Mouse (Mus musculus): ENCODE data around the gene Spo11. TPM values are rescaled to one million over a fixed set of nuclear protein-coding genes. Genes with fewer than 3 reads are reported as not detected.

Gene Spo11
- polyA plus RNA-seq, 2 experiments = 2.5 to 3.2 TPM

GRCm38 (mm10) chr2:173028508-173029031 is 51.1 kb downstream of the Spo11 start:
- no peak for ATAC-seq (ENCODE audit: low FRiP score, low read depth)
- Histone ChIP-seq H3K9me3 (ENCODE audit: control insufficient read depth, low read length) (no peaks in the 10 kb centered on the region), H3K36me3 (ENCODE audit: control insufficient read depth, insufficient read depth, low read length) (peaks cover 50% of the 10 kb centered on the region), H3K4me2 (replicated peaks; ENCODE audit: low read depth, low read length, severe bottlenecking) (no peak overlapping the region), H3K27ac (replicated peaks; ENCODE audit: low read depth, low read length) (no peak overlapping the region), H3K27me3 (ENCODE audit: control insufficient read depth, insufficient read depth, low read length) (no peaks in the 10 kb centered on the region), H3K4me1 (ENCODE audit: control insufficient read depth, insufficient read depth, low read length) (peaks cover 9% of the 10 kb centered on the region), H3K4me3 (replicated peaks; ENCODE audit: low read length) (no peak overlapping the region), H3K9ac (ENCODE audit: low read depth, low read length, severe bottlenecking) (no peak overlapping the region)
- no peak for TF ChIP-seq POLR2A (IDR thresholded peaks at IDR 0.05; ENCODE audit: borderline replicate concordance, extremely low read depth, insufficient read depth, insufficient read length)
- DNase-seq (ENCODE audit: low spot score) = no peak
- WGBS = 79% methylated on average over 3 of the region's 3 CpGs

DNA sequence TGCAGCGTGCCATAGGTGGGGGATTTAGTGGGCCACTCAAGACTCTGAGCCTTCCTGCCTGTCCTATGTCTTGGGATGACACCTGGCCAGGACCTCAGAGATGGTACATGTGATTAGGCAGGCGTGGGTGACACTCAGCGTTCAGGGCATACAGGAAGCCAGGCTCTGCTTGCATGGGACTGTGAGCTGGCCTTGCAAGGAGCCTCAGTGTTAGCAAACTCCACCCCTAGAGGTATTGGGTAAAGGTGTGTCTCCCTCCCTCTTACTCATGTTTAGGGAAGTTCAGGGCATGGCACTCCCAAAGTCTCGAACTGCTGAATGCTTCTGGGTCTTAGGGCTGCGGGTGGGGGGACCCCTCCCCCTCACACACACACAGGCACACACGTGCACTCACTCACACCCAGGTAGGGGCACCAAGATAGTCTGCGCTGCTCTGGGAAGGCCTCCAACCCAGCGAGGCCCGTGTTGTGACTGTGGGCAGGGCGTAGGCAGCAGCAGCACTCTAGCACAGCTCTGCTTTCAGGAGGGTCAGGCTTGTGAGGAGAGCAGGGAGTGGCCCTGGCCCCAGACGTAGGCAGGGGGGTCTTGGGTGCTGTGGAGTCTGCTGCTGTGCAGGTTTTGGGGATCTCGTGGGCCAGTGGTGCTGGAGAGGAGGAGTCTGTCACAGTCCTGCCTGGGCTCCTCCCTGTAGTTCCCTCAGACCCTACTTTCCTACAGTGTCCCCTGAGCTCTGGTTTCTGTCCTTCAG is 53.3 kb downstream of the Spo11 start:
- peaks cover 7% of the 10 kb centered on the region for H3K4me1 ChIP-seq (ENCODE audit: control insufficient read depth, insufficient read depth, low read length)
- ATAC-seq (ENCODE audit: low FRiP score, low read depth) = no peak
- no peak overlapping the region for H3K9ac ChIP-seq (ENCODE audit: low read depth, low read length, severe bottlenecking)
- no peak for TF ChIP-seq POLR2A (IDR thresholded peaks at IDR 0.05; ENCODE audit: borderline replicate concordance, extremely low read depth, insufficient read depth, insufficient read length)
- no peak for DNase-seq (ENCODE audit: low spot score)
- H3K4me2 ChIP-seq (replicated peaks; ENCODE audit: low read depth, low read length, severe bottlenecking) = no peak overlapping the region
- H3K27ac ChIP-seq (replicated peaks; ENCODE audit: low read depth, low read length) = no peak overlapping the region
- no peak overlapping the region for H3K4me3 ChIP-seq (replicated peaks; ENCODE audit: low read length)
- WGBS = 72% methylated on average over 12 of the region's 12 CpGs
- peaks cover 67% of the 10 kb centered on the region for H3K36me3 ChIP-seq (ENCODE audit: control insufficient read depth, insufficient read depth, low read length)
- H3K9me3 ChIP-seq (ENCODE audit: control insufficient read depth, low read length) = no peaks in the 10 kb centered on the region
- no peaks in the 10 kb centered on the region for H3K27me3 ChIP-seq (ENCODE audit: control insufficient read depth, insufficient read depth, low read length)

- 95% methylated on average over 13 of the region's 13 CpGs for WGBS
- DNase-seq (ENCODE audit: low spot score) (no peak), ATAC-seq (ENCODE audit: low FRiP score, low read depth) (no peak)
- TF ChIP-seq POLR2A (IDR thresholded peaks at IDR 0.05; ENCODE audit: borderline replicate concordance, extremely low read depth, insufficient read depth, insufficient read length) = no peak
- H3K9me3 ChIP-seq (ENCODE audit: control insufficient read depth, low read length) = no peaks in the 10 kb centered on the region
- peaks cover 62% of the 10 kb centered on the region for H3K36me3 ChIP-seq (ENCODE audit: control insufficient read depth, insufficient read depth, low read length)
- H3K9ac ChIP-seq (ENCODE audit: low read depth, low read length, severe bottlenecking) = no peak overlapping the region
- H3K4me1 ChIP-seq (ENCODE audit: control insufficient read depth, insufficient read depth, low read length) = no peaks in the 10 kb centered on the region
- no peak overlapping the region for H3K27ac ChIP-seq (replicated peaks; ENCODE audit: low read depth, low read length)
- no peak overlapping the region for H3K4me2 ChIP-seq (replicated peaks; ENCODE audit: low read depth, low read length, severe bottlenecking)
- no peaks in the 10 kb centered on the region for H3K27me3 ChIP-seq (ENCODE audit: control insufficient read depth, insufficient read depth, low read length)
- no peak overlapping the region for H3K4me3 ChIP-seq (replicated peaks; ENCODE audit: low read length)
Measured at GRCm38 (mm10) chr2:173033531-173033930, 56.0 kb downstream of the Spo11 start.

DNA sequence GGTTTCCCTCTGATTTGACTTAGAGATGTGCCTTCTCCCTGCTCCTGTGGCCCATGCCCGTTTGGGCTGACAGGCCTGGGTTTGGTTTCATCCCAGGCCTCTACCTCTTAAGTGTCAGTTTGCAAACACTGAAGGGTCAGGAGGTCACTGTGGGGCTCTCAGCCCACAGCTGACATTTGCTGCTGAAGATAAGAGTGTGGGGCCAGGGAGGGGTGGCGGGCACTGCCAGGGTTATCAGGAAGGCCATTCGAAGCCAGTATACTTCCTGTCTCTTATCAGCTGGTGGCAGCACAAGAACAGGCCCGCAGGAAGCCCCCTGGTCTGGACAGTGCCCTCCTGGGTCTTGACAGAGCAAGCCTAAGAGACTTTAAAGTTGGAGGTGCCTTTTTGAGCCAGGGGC is 57.5 kb downstream of the Spo11 start:
- no peak for ATAC-seq (ENCODE audit: low FRiP score, low read depth)

GRCm38 (mm10) chr2:173035653-173036052 is 58.2 kb downstream of the Spo11 start:
- no peak overlapping the region for H3K4me3 ChIP-seq (replicated peaks; ENCODE audit: low read length)
- DNase-seq (ENCODE audit: low spot score) (no peak), ATAC-seq (ENCODE audit: low FRiP score, low read depth) (no peak)
- H3K9ac ChIP-seq (ENCODE audit: low read depth, low read length, severe bottlenecking) = no peak overlapping the region
- H3K4me1 ChIP-seq (ENCODE audit: control insufficient read depth, insufficient read depth, low read length) = no peaks in the 10 kb centered on the region
- H3K4me2 ChIP-seq (replicated peaks; ENCODE audit: low read depth, low read length, severe bottlenecking) = no peak overlapping the region
- H3K27me3 ChIP-seq (ENCODE audit: control insufficient read depth, insufficient read depth, low read length) = no peaks in the 10 kb centered on the region
- H3K36me3 ChIP-seq (ENCODE audit: control insufficient read depth, insufficient read depth, low read length) = peaks cover 45% of the 10 kb centered on the region
- H3K27ac ChIP-seq (replicated peaks; ENCODE audit: low read depth, low read length) = no peak overlapping the region
- no peaks in the 10 kb centered on the region for H3K9me3 ChIP-seq (ENCODE audit: control insufficient read depth, low read length)
- TF ChIP-seq POLR2A (IDR thresholded peaks at IDR 0.05; ENCODE audit: borderline replicate concordance, extremely low read depth, insufficient read depth, insufficient read length) = no peak
- 91% methylated on average over 5 of the region's 5 CpGs for WGBS

More for the DNA sequence above, 57.5 kb downstream of the Spo11 start:
- Histone ChIP-seq H3K4me1 (ENCODE audit: control insufficient read depth, insufficient read depth, low read length) (no peaks in the 10 kb centered on the region), H3K36me3 (ENCODE audit: control insufficient read depth, insufficient read depth, low read length) (peaks cover 50% of the 10 kb centered on the region), H3K4me2 (replicated peaks; ENCODE audit: low read depth, low read length, severe bottlenecking) (no peak overlapping the region), H3K9me3 (ENCODE audit: control insufficient read depth, low read length) (no peaks in the 10 kb centered on the region), H3K27ac (replicated peaks; ENCODE audit: low read depth, low read length) (no peak overlapping the region), H3K9ac (ENCODE audit: low read depth, low read length, severe bottlenecking) (no peak overlapping the region), H3K27me3 (ENCODE audit: control insufficient read depth, insufficient read depth, low read length) (no peaks in the 10 kb centered on the region), H3K4me3 (replicated peaks; ENCODE audit: low read length) (no peak overlapping the region)
- WGBS = 61% methylated on average over 4 of the region's 4 CpGs
- TF ChIP-seq POLR2A (IDR thresholded peaks at IDR 0.05; ENCODE audit: borderline replicate concordance, extremely low read depth, insufficient read depth, insufficient read length) = no peak
- no peak for DNase-seq (ENCODE audit: low spot score)

Measured in limb, embryonic 14.5 days (tissue).